Mouse (Mus musculus) E14TG2a.4 (cell line): ENCODE measurements at regions not wholly inside any gene's neighbourhood (a gene's known extent, or its start where the extent isn't known, plus 50 kb on each side); places are given as distances from the start of the nearest gene placed in this dataset.

Source experiments
- H3K27me3 ChIP-seq: 2 replicates; pipeline ENCODE4 v1.6.1; 2014; ENCODE audit warnings: low read length, control low read depth; ENCODE audit not compliant: insufficient read depth
- H3K36me3 ChIP-seq: 2 replicates; pipeline ENCODE4 v1.6.1; 2014; ENCODE audit warnings: low read length, control low read depth; ENCODE audit not compliant: insufficient read depth
- H3K4me1 ChIP-seq: replicated peaks from 2 replicates; pipeline ENCODE4 v1.6.1; 2014; ENCODE audit warnings: low read depth, low read length, control low read depth
- H3K4me3 ChIP-seq: replicated peaks from 2 replicates; pipeline ENCODE4 v1.5.1; 2014; ENCODE audit warnings: mild to moderate bottlenecking, low read length
- H3K9me3 ChIP-seq: 2 replicates; pipeline ENCODE4 v1.6.1; 2014; ENCODE audit warnings: low read length, control low read depth
- CTCF ChIP-seq: conservative IDR thresholded peaks from 2 replicates; pipeline ENCODE4 v1.5.1; 2014; ENCODE audit warnings: low read length
- NANOG ChIP-seq: IDR thresholded peaks from 2 replicates; pipeline ENCODE4 v1.6.1; 2014; ENCODE audit warnings: borderline replicate concordance, low read length, mixed read lengths
- POU5F1 ChIP-seq: IDR thresholded peaks from 2 replicates; pipeline ENCODE4 v1.6.1; 2014; ENCODE audit warnings: low read length, borderline replicate concordance

GRCm38 (mm10) chr10:96720281-96720711 is 103.5 kb downstream of the Btg1 start:
- Histone ChIP-seq H3K4me3 (no peak overlapping the region), H3K27me3 (no peaks in the 10 kb centered on the region), H3K36me3 (no peaks in the 10 kb centered on the region), H3K4me1 (peaks cover 84% of the 10 kb centered on the region), H3K9me3 (no peaks in the 10 kb centered on the region)
- TF ChIP-seq POU5F1 (no peak), CTCF (no peak)

- no peak overlapping the region for H3K4me3 ChIP-seq
- H3K27me3 ChIP-seq, result no peaks in the 10 kb centered on the region
- H3K36me3 ChIP-seq, result no peaks in the 10 kb centered on the region
- H3K4me1 ChIP-seq, result peaks cover 91% of the 10 kb centered on the region
- TF ChIP-seq POU5F1 (no peak), CTCF (no peak), NANOG (no peak)
- H3K9me3 ChIP-seq, result no peaks in the 10 kb centered on the region
These were observed 104.3 kb downstream of the Btg1 start for GRCm38 (mm10) chr10:96720956-96721688.

GRCm38 (mm10) chr10:96722491-96722890 is 105.7 kb downstream of the Btg1 start:
- H3K36me3 ChIP-seq, result no peaks in the 10 kb centered on the region
- no peaks in the 10 kb centered on the region for H3K27me3 ChIP-seq
- peak overlapping the region; percentile 39; the same call in 1 of the 2 replicates for H3K4me3 ChIP-seq
- no peaks in the 10 kb centered on the region for H3K9me3 ChIP-seq
- peaks cover 93% of the 10 kb centered on the region for H3K4me1 ChIP-seq
- no peak for TF ChIP-seq POU5F1
- TF ChIP-seq CTCF, result no peak
- no peak for TF ChIP-seq NANOG

GRCm38 (mm10) chr10:96723071-96723470 is 106.3 kb downstream of the Btg1 start:
- no peaks in the 10 kb centered on the region for H3K36me3 ChIP-seq
- H3K4me1 ChIP-seq, result peaks cover 90% of the 10 kb centered on the region
- H3K9me3 ChIP-seq, result no peaks in the 10 kb centered on the region
- TF ChIP-seq CTCF, result no peak
- no peaks in the 10 kb centered on the region for H3K27me3 ChIP-seq
- H3K4me3 ChIP-seq, result no peak overlapping the region

GRCm38 (mm10) chr10:96724436-96725175 is 107.8 kb downstream of the Btg1 start:
- Histone ChIP-seq H3K9me3 (no peaks in the 10 kb centered on the region), H3K36me3 (no peaks in the 10 kb centered on the region), H3K4me3 (peak overlapping the region; percentile 24; the same call in 1 of the 2 replicates), H3K27me3 (no peaks in the 10 kb centered on the region), H3K4me1 (peaks cover 77% of the 10 kb centered on the region)
- no peak for TF ChIP-seq POU5F1

GRCm38 (mm10) chr10:96726801-96727780 is 110.3 kb downstream of the Btg1 start:
- Histone ChIP-seq H3K4me3 (no peak overlapping the region), H3K4me1 (peaks cover 53% of the 10 kb centered on the region), H3K36me3 (no peaks in the 10 kb centered on the region), H3K27me3 (no peaks in the 10 kb centered on the region), H3K9me3 (no peaks in the 10 kb centered on the region)
- TF ChIP-seq CTCF, result no peak
- TF ChIP-seq POU5F1, result no peak
- no peak for TF ChIP-seq NANOG

GRCm38 (mm10) chr10:96733581-96733980 is 116.8 kb downstream of the Btg1 start:
- no peaks in the 10 kb centered on the region for H3K27me3 ChIP-seq
- no peaks in the 10 kb centered on the region for H3K9me3 ChIP-seq
- peaks cover 30% of the 10 kb centered on the region for H3K4me1 ChIP-seq
- H3K4me3 ChIP-seq, result no peak overlapping the region
- no peaks in the 10 kb centered on the region for H3K36me3 ChIP-seq
- TF ChIP-seq NANOG, result no peak

GRCm38 (mm10) chr10:96735146-96735545 is 118.3 kb downstream of the Btg1 start:
- Histone ChIP-seq H3K27me3 (no peaks in the 10 kb centered on the region), H3K4me3 (no peak overlapping the region), H3K36me3 (no peaks in the 10 kb centered on the region), H3K9me3 (no peaks in the 10 kb centered on the region), H3K4me1 (peaks cover 30% of the 10 kb centered on the region)
- TF ChIP-seq NANOG (no peak), POU5F1 (no peak), CTCF (no peak)
